Mouse (Mus musculus): ENCODE measurements around the gene Idh1.

DNA sequence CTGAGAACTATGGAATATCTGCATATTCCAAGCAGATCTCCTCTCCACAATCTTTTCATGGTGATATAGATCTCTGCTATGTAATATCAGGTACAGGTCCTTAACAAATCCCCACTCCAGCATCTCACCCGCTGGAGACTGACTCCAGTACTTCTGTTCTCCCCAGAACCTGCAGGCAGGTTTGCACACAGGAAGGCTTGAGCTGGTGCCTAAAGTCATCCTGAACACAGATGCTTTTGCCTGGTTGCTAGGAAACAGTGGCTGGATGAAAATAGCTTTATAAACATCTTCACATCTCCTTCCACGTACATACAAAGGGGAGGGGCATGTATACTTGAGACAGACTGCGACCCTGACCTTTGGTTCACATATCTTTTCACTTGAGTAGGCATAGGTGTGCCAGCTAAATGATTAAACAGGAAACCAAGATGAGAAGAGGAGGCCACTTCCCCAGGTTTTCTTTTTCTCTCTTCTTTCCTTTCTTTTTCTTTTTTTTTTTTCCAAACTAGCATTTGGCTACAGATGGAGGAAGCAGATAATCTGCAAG lies 56.6 kb downstream of the Idh1 start:
- TF ChIP-seq POLR2A (IDR thresholded peaks at IDR 0.05; ENCODE audit: extremely low read depth, insufficient read depth, low read length) (no peak), CTCF (IDR thresholded peaks at IDR 0.05; ENCODE audit: low read depth, low read length) (no peak)

All from liver, adult 2 months (tissue).